Mouse (Mus musculus): ENCODE measurements around the gene Cfap206.
"Not testable (repeated sequence)": the region's sequence is repeated elsewhere in the genome, so short reads cannot be mapped to it uniquely, and the experiment has no call there.

The Cfap206 gene

GRCm38 (mm10) chr4:34729851-34730341 is at the start of gene Cfap206:
Gene Cfap206 (minus strand): TSS chr4:34730206.
- DNase-seq = peak; percentile 76 to 78

DNA sequence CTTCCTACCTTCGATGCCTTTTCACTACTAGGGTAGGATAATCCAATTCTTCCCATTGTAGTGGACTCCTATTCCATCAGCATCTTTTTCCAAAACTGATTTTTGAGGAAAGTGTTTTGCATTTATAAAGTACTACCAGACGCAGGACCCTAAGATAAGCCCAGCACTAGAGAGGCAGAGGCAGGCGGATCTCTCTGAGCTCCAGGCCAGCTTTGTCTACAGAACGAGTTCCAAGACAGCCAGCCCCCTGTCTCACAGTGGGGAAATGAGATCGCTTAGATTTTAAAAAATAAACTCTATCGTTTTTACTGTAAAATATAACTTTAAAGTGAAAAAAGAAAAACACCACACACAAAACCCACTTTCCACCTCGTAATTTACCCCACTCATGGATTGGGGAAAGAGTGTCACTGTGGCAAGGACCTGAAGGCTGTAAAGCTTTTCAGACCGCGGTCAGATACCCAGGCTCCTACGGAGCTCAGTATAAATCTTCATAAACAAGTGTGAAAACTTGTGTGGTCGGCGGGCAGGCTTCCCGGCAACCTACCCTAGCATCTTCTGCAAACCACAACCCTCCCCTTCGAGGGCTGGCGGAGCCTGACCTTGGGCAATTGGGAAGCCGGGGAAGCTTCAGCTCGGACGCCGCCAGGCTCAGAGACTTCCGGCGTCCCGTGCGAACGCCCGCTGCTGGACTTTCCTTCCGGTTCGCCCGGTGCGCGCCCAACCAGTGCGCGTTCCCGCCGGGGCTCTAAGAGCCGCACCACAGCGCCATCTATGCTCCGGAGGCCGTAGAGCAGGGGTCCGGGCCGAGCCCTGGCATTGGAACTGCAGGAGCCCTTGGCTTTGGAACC is 47.9 kb upstream of the Cfap206 start, which contains the start of gene Smim8:
TSS of gene Smim8 (minus strand) at position 747 of the 851 bp plus-strand sequence.
- DNase-seq = peak; percentile 94

DNA sequence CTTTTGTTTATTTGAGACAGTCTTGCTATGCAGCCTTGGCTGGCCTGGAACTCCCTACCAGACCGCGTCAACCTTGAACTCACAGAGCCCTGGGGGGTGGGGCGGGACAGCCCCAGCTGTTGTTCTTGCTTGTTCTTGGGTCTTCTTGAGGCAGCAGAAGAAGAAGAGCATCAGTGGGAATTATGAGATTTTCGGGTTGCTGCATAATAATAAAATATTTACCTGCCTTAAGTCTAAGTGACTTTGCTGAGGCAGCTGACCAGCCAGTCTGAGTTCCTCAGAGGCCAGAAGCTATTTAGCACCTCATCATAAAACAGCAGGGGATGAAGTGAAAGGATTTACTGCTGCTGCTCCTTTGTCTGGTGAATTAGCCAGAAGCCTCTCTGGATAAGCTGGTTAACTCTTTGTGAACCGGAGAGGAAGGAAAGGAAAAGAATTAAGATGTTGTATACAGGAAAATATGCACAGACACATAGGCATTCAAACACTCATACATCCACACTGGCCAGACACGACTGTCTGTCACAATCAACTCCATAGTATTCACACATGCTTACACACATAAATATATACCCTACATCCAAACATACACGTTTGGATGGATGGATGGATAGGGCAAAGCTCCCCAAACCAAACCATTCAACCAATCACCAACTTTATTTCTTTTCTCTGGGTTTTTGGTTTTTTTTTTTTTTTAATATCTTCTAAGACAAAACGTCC is 41.8 kb upstream of the Cfap206 start:
- DNase-seq = peak in 1 of 2 experiments; percentile 59

- DNase-seq = no peak
Observed at GRCm38 (mm10) chr4:34756163-34756562, 26.2 kb upstream of the Cfap206 start, which contains the start of gene Gm136. Gene Gm136 (minus strand): TSS chr4:34756263.

GRCm38 (mm10) chr4:34749236-34749635 is 19.2 kb upstream of the Cfap206 start:
- DNase-seq = peak; percentile 36 to 67

DNA sequence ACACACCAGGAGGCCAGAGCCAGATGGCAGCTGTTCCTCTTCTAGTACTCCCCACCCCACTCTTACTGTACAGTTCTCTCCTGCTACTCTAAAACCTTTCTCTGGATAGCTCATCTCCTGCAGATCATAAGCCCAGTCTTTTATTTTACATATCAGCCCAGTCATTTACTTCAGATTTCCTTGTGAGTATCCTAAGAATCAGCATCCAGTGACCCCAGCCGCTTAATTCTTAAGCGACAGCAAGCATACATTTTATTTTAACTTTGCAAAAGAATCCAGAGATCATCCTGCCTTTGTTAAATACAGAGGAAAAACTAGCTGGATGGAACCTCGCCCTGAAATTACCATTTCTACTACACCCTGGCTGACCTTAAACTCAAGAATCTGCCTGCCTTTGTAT is 4.5 kb upstream of the Cfap206 start:
- DNase-seq = no peak

DNA sequence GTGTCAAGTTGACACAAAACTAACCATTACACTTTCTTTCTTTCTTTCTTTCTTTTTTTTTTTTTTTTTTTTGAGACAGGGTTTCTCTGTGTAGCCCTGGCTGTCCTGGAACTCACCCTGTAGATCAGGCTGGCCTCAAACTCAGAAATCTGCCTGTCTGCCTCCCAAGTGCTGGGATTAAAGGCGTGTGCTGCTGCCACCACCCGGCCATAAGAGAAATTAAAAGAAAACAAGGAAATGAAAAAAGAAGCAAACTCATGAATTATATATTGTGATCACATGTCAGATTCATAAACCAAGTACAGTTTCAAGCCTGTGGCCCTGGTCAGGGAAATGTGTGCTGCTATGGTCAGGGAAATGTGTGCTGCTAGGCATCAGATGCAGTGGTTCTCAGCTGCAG is 3.4 kb upstream of the Cfap206 start:
- not testable (repeated sequence) for DNase-seq

DNA sequence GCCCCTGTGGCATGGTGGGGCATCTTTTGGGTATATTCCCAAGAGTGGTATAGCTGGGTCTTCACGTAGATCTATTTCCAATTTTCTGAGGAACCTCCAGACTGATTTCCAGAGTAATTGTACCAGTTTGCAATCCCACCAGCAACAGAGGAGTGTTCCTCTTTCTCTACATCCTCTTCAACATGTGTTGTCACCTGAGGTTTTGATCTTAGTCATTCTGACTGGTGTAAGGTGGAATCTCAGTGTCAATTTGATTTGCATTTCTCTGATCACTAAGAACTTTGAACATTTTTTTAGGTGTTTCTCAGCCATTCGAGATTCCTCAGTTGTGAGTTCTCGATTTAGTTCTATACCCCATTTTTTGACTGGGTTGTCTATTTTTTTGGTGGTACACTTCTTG is 4.3 kb downstream of the Cfap206 start:
- not testable (repeated sequence) for DNase-seq

DNA sequence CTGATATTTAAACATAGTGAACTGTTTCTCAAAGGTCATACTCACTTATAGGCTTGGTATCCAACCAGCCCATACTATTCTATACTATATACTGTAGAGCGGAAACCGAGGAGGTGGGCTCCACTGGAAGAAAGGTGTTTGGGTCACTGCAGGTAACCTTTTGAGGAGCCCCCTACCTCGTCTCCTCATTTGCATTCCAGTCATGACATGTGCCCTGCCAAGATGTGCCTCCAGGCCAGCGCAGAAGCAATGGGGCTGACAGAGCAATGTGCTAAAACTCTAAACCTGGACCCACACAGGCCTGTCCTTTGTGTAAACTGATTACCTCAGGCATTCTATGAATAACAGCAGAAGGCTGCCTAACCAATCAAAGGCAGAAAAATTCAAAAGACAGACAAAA is 5.7 kb downstream of the Cfap206 start:
- no peak for DNase-seq

GRCm38 (mm10) chr4:34723186-34723585 is 6.8 kb downstream of the Cfap206 start:
- no peak for DNase-seq

GRCm38 (mm10) chr4:34720127-34720895 is 9.7 kb downstream of the Cfap206 start:
- DNase-seq = no peak

GRCm38 (mm10) chr4:34719421-34719820 is 10.6 kb downstream of the Cfap206 start:
- no peak for DNase-seq

DNA sequence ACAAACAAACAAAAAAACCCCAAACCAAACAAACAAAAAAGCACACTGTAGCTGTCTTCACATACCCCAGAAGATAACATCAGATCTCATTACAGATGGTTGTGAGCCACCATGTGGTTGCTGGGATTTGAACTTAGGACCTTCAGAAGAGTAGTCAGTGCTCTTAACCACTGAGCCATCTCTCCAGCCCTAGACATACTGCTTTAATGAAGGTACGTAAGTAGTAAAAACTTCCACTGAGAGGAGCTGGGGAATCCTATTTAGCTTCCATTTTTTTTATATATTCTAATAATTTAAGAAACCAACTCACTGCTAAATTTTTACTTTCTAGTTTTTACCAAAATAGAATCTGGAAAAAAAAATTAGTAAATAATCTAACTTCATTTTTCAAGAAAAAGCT is 14.9 kb downstream of the Cfap206 start:
- DNase-seq = no peak

DNA sequence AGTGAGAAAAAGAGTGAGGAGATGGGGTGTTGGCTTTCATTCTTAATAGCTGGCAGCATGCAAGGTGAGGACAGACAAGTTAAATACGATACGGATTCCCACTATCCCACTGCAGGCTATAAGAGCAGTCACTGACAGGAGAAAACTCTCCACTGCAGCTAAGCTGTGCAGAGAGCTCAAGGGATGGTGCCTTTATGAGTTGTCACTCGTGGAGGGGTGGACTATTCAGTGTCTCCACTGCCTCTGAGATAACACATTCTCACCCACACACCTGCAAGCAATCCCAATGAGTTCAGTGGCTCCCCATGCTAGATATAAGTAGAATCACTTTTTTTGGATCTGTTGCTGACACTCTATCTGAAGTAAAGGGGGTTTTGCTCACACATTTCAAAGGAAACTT is 21.9 kb downstream of the Cfap206 start:
- DNase-seq = no peak

- no peak for DNase-seq
Observed at GRCm38 (mm10) chr4:34707248-34707647, 22.8 kb downstream of the Cfap206 start.

- no peak for DNase-seq
Observed at GRCm38 (mm10) chr4:34703029-34703428, 27.0 kb downstream of the Cfap206 start.

DNA sequence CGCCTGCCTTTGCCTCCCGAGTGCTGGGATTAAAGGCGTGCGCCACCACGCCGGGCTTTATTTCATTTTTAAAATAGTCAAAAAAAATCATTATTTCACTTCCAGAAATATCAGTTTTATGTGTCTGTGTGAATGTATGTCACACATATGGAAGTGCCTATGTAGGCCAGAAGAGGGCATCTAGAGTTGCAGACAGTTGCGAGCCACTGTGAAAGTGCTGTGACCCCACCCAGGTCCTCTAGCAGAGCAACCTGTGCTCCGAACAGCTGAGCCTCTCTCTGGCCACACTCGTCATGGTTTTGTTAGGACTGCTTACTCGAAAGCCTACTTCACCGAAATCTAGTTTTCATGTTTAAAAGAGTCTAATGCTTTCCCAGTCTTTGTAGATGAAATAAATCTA is 27.8 kb downstream of the Cfap206 start:
- DNase-seq = no peak

- DNase-seq = peak; percentile 62 to 69
Observed at GRCm38 (mm10) chr4:34701528-34701927, 28.5 kb downstream of the Cfap206 start.

DNA sequence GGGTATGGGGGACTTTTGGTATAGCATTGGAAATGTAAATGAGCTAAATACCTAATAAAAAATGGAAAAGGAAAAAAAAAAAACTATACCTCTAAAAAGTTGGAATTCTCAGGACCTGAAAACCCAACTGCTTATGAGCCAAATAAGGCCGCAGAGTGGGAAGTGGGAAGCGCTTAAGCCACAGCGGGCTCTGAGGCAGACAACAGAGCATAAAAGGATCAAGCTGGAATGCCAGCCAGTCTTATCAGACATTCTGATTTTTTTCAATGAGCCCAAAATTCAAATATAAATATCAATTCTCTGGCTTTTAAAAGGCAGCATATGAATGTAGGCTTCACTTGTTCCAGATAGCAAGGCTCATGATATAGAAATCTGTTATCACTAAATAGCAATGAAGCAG is 42.0 kb downstream of the Cfap206 start:
- no peak for DNase-seq

GRCm38 (mm10) chr4:34686874-34687567 is 43.0 kb downstream of the Cfap206 start, which contains the start of gene Slc35a1:
Gene Slc35a1 (minus strand): TSS chr4:34687438.
- DNase-seq = peak; percentile 94 to 96

DNA sequence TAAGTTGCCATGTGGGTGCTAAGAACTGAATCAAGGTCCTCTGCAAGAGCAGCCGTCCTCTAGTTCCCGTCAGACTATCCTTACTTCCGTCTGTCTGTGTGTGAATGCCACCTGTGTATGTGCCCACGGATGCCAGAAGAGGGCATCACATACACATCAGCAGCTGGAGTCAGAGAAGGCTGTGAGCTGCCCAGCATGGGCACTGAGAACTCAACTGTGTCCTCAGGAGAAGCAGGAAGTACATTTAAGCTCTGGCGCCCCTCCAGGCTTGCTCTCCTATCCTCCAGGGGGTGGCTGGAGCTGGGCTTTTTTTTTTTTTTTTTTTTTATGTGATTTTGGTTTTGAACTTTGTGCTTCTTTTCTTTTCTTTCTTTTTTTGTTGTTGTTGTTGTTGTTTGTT is 49.5 kb downstream of the Cfap206 start:
- DNase-seq = no peak

GRCm38 (mm10) chr4:34673721-34674120 is 56.3 kb downstream of the Cfap206 start:
- DNase-seq = peak; percentile 15 to 49

Measured in lung, postnatal 4 days (tissue).